Mouse (Mus musculus) megakaryocyte-erythroid progenitor cell, adult 5-6 weeks (primary cell): ENCODE measurements around the gene Klhl21. TPM values are rescaled to one million over a fixed set of nuclear protein-coding genes. Genes with fewer than 3 reads are reported as not detected.

Experiments
- ATAC-seq: replicated peaks from 2 replicates; pipeline ENCODE4 v1.8.0; 2016; ENCODE audit warnings: mild to moderate bottlenecking, inconsistent platforms; ENCODE audit not compliant: severe bottlenecking, poor library complexity, low FRiP score, low TSS enrichment
- total RNA-seq, 2 experiments: library from RNA; stranded (forward) in 1 of 2; stranded (reverse) in 1 of 2; fragments of 200-1000, 215-1000 nt in 1 of 2; fragments of >200 nt in 1 of 2; fragmentation: Nextera tagmentation in 1 of 2; gene quantifications; 2 replicates each; pipeline ENCODE4 v1.2.3; 2014 to 2017

The Klhl21 gene
- total RNA-seq, 2 experiments from 2014 or later: 5.1 to 7.6 TPM

GRCm38 (mm10) chr4:151994228-151995171 lies 14.1 kb upstream of the Klhl21 start:
- ATAC-seq: peak; percentile 67

GRCm38 (mm10) chr4:151995371-151996172 lies 13.0 kb upstream of the Klhl21 start:
- ATAC-seq: no peak

GRCm38 (mm10) chr4:151996173-151996950 lies 12.2 kb upstream of the Klhl21 start, which contains the start of gene Phf13:
Phf13 (minus strand) TSS chr4:151996258.
- peak; percentile 88 for ATAC-seq

GRCm38 (mm10) chr4:151996951-151997222 lies 11.7 kb upstream of the Klhl21 start:
- no peak for ATAC-seq

GRCm38 (mm10) chr4:151997701-151998100 lies 10.9 kb upstream of the Klhl21 start:
- ATAC-seq: no peak

GRCm38 (mm10) chr4:151999481-151999880 lies 9.1 kb upstream of the Klhl21 start:
- ATAC-seq: no peak

- ATAC-seq: no peak
Observed at GRCm38 (mm10) chr4:152000906-152001305, 7.7 kb upstream of the Klhl21 start.

GRCm38 (mm10) chr4:152001335-152001734 lies 7.3 kb upstream of the Klhl21 start:
- no peak for ATAC-seq

- ATAC-seq: no peak
Observed at GRCm38 (mm10) chr4:152002063-152002462, 6.5 kb upstream of the Klhl21 start.

GRCm38 (mm10) chr4:152006137-152006536 lies 2.5 kb upstream of the Klhl21 start:
- no peak for ATAC-seq

GRCm38 (mm10) chr4:152006812-152007211 lies 1.8 kb upstream of the Klhl21 start:
- ATAC-seq: no peak

GRCm38 (mm10) chr4:152007481-152008147 lies 989 bp upstream of the Klhl21 start:
- no peak for ATAC-seq

GRCm38 (mm10) chr4:152008148-152008500 lies 479 bp upstream of the Klhl21 start:
- no peak for ATAC-seq

GRCm38 (mm10) chr4:152009076-152010051 lies 761 bp downstream of the Klhl21 start:
- ATAC-seq: no peak

GRCm38 (mm10) chr4:152010091-152010706 lies 1.6 kb downstream of the Klhl21 start:
- peak; percentile 54 for ATAC-seq

GRCm38 (mm10) chr4:152010707-152011134 lies 2.1 kb downstream of the Klhl21 start:
- peak; percentile 30 for ATAC-seq

- ATAC-seq: peak; percentile 19; the same call in 1 of the 2 replicates
Observed at GRCm38 (mm10) chr4:152011171-152011760, 2.7 kb downstream of the Klhl21 start.
